Mouse (Mus musculus) frontal cortex, adult (tissue): ENCODE results near the gene Ptpn7.
"Not testable (repeated sequence)": the region's sequence is repeated elsewhere in the genome, so short reads cannot be mapped to it uniquely, and the experiment has no call there.

ENCODE experiments used
- ATAC-seq: cut with Nextera tagmentation; 2 replicates; pipeline ENCODE4 v1.9.2; 2017; ENCODE audit warnings: mild to moderate bottlenecking, moderate library complexity, mixed read lengths; ENCODE audit not compliant: low TSS enrichment

Ptpn7 gene

DNA sequence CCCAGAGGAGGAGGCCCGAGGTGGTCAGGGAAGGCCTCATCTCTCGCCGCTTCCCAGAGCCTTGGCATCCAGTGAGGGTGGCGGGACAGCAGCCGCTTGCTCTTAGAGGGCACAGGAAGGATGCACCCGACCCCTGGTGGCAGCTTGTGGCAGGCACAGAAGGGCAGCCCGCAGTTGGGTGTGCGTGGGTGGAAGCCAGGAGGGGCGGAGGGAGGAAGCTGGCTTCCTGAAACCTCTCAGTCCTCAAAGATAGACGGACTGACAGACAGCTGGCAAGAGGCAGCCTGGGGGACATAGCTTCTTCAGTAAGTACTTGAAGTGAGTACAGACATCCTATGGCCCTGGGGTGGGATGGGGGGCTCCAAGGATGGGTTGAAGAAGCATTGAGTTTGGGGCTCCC, at the start of gene Ptpn7:
Gene Ptpn7 (plus strand): TSS at position 228 of the 400 bp plus-strand sequence.
- 0 out of 2 replicates have a peak, but pooled peaks have one; percentile 14 for ATAC-seq

DNA sequence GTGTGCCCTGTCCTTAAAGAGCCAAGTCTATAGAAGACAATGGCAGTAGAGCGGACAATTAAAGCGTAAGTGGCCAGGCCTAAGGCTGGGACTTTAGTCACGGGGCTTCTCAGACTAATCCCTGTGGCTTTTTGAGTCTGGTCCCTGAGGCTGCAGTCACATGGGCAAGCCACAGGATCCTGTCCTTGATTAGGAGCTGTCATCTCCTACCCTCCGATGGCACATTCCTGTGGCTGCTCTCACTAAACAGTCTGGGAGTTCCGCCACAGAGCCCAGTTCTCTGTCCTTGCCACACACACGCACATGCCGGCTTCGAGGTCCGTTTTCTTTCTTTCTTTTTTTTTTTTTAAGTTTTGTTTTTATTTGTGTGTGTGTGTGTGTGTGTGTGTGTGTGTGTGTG, 49.0 kb upstream of the Ptpn7 start:
- no peak for ATAC-seq

DNA sequence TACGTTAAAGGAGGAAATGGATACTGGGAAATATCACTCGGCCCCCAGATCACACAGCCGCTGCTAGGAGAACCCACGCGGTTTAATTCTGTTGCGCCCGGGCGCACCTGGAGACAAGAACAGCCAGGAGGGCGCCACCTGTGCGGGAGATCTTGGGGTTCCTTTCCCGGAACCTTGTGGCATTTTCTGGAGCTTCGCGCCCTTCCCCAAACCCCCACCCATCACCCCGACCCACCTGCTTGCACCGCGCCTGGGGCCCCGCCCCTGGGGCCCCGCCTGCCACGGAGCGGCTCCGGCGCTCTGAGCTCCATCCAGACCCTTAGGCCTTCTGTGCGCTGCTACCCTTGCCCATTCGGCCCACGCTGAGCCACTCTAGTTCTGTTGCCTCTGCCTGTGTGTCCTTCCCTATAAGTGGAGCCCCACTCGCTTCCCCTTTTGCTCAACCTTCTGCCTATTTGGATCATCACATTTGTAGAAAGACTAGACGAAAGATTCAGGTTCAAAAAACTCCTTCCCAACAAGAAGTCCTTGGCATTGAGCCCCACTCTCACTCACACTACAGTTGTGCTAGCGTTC, 47.1 kb upstream of the Ptpn7 start:
- no peak for ATAC-seq

DNA sequence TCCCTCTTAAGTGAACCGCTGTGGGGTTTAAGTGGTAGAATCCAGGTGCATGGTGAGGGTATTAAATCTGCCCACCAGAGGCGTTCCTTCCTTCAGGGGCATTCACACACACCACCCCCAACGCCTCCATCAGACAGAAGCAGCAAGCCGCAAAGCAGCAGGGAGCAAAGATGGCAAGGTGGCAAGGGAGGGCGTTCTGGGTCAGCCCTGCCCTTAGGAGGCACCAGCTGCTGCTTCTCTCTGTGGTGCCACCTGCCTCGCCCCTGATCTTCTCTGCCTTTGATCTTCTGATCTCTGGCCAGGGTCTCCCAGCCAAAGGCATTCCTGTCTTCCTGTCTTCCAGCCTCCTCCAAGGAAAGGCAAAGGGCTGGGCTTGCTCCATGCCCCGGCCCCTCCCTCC, 46.5 kb upstream of the Ptpn7 start:
- ATAC-seq = no peak

DNA sequence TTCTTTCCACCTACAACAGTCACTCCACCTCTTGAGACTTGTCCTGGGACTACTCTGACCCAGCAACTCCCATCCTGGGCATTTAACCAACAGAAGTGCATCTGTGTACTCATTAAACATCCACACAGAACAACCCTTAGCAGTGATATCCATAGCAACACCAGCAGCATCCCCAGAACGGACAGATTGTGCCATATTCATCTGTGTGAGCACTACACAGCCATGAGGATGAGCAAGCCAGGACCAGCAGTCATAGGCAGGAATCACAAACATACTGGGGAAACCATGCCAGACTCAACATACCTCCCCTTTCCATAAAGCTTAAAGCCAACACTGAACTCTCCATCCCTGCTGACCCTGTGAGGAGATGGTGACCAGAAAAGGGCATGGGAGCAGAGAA, 45.1 kb upstream of the Ptpn7 start:
- ATAC-seq = no peak

DNA sequence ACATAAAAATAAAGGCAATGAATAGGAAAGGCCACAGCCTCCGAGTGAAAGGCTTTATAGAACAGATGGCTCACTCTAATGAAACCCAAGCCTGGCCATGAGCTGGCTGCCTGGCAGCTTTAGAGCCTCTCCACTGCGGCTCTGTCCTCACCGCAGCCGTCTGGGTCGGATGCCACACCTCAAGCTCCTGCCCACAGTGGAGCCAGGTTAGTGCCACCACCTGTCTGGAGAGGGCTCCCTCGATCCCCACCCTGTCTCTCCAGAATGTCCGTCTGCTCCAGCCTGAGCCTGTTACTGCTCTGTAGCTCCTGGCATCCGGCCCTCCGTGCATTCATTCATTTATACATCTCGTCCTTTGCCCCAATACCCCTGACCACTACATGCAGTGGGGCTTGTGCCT, 42.9 kb upstream of the Ptpn7 start:
- ATAC-seq = no peak

DNA sequence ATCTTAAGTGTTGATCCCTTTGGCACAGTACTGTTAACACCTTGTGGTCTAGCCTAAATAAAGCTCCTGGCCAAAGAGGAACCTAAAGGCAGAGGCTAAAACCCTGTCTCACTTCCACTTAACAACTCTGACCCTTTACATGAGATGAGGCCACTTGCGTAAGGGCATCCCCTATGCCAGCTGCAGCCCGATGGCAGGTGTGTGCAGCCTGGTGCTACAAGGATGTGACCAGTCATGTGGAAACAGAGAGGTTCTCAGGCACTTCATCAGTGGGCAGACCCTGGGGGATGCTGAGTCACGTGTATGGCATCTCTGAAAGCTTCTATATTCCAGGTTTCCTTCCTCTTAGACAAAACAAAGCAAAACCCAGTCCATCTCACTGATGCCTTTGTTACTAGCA, 41.6 kb upstream of the Ptpn7 start:
- ATAC-seq = no peak

DNA sequence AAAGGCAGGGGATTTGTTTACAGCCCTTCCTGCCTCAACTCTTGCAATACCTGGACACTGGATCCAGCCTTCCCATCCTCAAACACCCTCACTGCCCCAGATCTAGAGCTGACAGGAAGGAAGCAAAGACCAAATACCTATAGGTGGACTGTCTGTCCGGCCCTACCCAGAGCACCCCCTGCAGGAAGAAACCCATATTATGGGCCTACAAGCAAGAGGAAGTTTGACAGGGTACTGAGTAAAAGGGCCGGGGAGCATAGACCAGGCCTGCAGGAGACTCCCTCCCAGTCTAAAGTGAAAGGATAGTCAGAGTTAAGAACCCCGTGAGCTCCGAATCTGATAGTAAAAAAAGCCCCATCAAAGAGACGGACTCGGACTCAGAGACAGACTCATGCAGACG, 37.8 kb upstream of the Ptpn7 start:
- no peak for ATAC-seq

DNA sequence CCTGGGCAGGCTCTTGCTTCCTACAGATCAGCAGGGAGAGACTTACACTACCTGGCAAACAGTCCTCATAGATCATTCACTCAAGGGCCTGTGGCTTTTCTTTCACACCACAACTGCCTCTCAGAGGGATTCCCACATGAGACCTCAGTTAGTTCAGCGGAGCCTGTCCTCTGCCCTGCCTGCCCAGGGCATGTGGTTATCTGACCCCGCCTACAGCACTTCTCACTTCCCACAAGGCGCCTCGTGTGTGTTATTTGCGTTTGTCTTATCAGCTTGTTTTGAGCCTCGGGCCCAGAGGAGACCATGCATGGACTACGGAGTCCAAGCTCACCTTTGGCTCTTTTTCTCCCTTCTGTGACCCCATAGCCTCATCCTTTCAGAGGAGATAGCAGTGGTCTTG, 37.3 kb upstream of the Ptpn7 start:
- ATAC-seq = no peak

DNA sequence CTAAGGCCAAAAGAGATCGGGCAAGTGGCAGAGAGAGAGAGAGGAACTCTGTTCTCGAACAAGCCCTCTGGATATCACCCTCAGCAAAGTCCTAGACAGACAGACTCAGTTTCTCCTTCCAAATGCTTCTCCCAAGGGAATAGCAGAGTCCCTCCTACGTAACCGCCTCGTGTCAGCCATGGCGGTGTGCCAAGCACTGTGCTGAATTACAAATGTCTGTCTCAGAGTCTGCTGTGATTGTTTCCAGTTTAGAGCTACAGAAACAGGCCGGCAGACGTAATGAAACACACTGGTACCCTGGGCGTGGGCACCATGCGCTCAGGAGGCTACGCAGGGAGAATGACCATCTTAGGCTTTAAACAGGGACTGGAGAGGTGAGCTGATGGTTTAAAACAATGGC, 36.2 kb upstream of the Ptpn7 start:
- ATAC-seq = peak; percentile 47

DNA sequence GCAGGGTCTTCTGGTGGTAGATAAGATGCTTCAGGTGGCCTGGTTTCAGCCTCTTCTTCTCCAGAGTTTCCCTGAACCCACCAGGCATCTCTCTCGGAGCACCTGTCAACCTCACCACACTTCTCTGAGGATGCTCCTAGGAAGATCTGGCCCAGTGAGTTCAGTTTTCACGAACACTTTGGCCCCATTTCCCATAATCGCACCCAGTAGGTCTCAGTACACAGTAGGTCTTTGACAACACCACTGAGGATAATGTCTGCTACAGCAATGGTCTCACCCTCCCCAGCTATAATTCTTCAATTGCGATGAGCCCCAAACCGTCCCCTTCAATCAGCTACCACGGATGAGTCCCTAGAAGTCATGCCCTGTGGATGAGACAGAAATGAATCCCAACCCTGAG, 35.1 kb upstream of the Ptpn7 start:
- no peak for ATAC-seq

DNA sequence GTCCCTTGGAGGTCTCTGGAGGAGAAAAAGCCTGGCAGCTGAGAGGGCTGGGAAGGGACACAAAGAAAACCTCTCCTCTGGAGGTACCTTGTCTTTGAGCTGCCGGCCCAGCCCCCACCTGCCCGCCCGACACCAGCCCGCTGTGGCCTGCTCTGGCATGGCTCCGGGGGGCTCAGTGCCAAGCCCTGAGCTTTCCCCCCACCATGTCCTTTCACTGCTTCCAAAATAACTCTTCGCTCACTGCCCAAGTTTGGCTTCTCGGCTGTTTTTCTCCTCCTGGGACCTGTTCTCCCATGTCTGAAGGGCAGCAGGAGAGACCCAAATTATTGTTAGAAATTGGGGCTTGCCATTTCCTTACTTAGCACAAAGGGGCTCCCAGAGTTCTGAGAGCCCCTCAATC, 34.1 kb upstream of the Ptpn7 start:
- ATAC-seq = no peak

DNA sequence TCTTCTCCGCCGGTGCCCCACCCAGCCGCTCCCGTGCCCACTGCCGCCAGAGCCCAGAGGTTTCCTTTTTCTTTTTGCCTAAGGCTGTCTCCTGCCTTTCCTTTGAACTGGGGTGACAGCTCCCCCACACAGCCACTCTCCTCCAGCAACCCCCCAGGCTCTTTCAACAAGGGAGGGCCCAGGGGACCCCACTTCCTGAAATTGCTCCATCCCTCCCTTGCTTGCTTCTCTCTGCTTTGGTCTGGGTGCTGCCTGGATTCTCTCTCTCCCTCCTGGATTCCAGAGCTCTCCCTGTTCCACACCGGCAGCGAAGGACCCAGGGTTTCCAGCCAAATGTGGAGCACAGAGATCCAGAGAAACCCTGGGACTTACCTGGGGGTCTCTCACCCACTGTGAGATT, 32.1 kb upstream of the Ptpn7 start:
- ATAC-seq = no peak

DNA sequence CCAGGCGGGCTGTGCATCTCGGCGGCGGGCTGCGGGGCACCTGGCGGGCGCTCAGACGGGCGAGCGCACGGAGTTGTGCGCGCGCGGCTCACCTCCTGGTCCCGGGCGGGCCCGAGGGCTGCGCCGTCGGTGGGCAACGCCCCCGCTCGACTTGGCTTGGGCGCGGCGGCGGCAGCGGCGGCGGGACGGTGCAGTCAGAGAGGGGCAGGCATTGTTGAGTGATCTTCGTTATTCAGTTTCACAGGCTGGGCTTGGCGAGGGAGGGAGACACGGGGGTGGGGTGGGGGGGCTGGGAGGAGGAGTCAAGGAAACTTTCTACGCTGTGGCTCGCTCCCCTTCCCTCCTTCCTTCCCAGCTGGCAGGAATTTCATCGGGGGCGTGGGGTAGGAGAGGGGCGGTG, 27.4 kb upstream of the Ptpn7 start, which contains the start of gene Lgr6:
Gene Lgr6 (minus strand): TSS at position 153 of the 400 bp plus-strand sequence.
- ATAC-seq = no peak

DNA sequence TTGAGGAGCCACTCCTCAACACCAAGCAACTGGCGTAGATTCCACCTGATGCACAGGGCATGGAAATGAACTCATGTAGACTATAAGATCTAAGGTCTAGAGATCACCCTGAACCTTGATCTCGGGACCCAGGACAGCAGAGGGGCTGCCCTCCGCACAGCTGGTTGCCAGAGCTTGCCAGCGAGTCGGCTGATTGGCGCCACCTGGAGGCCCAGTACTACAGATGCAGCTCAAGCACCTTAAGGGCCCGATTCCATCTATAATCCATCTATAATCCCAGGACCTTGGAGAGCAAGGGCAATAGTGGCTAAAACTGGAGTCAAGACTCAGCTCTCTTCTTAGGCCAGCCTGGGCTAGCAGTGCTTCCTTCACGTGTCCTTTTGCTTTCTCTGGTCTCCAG, 26.5 kb upstream of the Ptpn7 start:
- ATAC-seq = peak; percentile 60

DNA sequence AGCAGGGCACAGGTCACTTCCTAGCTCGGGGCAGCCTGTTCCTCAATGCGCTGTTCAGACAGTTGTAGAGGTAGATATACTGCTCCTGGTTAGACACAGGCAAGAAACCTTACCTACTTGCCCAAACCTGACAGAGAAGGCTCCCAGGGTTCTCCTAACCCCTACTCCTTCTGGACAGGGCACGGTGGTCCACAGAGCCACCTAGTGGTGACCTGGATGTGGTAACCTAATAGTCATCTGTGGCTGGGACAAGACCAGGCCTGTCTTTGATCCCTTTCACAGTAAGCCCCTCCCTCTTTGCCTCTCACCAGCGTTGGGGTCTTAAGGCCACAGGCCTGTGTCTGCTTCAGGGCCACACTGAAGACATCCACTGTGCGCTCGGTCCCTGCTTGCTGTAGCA, 23.9 kb upstream of the Ptpn7 start:
- ATAC-seq = no peak

DNA sequence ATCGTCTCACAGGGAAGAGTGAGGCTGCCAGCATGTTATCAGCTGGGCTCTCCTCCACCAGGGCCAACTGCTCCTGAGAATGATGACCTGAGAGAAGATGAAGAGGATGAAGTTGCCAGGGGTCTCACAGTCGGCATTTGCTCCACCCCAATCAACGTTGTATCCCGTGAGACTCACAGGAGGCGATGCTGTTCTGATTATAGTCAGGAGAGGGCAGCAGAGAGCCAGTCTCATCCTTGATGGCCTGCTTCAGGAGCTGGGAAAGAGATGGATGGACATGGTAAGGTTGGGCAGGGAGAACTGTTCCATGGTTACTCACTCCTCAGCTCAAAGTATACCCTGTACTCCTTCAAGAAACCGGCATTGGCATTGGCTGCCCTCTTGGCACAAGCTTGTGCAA, 22.4 kb upstream of the Ptpn7 start:
- peak; percentile 69 for ATAC-seq

DNA sequence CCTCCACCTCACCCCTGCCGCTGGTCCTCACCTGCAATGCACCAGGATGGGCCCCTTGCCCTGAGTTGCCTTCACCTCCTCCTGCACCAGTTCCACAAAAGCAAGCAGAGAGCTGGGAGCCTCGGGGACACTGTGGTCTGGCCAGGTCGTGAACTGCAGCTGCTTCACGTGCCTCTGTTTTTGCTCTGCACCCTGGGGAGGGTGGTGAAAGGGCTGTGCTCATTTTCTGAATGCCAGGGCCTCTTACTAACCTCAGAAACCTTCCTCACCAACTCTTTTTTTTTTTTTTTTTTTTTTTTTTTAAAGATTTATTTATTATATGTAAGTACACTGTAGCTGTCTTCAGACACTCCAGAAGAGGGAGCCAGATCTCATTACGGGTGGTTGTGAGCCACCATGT, 21.2 kb upstream of the Ptpn7 start:
- ATAC-seq = not testable (repeated sequence)

DNA sequence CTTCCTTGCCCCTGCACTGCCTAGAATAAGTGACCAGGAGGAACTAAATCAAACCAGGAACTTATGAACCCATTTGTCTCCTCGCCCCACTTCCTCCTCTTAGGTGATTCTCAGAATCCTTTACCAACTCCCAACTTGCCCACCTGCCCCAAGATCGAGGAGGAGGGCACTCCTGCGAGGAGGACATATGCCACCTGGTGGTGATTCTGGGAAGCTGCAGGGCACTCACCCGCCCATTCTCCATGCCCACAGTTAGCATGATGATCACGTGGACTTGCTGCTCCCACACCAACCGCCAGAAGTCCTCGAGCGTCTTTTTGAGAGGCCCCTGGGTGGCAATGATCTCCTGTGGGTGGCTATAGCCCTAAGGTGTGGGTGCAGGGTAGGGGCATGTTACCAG, 19.8 kb upstream of the Ptpn7 start:
- ATAC-seq = peak; percentile 85

DNA sequence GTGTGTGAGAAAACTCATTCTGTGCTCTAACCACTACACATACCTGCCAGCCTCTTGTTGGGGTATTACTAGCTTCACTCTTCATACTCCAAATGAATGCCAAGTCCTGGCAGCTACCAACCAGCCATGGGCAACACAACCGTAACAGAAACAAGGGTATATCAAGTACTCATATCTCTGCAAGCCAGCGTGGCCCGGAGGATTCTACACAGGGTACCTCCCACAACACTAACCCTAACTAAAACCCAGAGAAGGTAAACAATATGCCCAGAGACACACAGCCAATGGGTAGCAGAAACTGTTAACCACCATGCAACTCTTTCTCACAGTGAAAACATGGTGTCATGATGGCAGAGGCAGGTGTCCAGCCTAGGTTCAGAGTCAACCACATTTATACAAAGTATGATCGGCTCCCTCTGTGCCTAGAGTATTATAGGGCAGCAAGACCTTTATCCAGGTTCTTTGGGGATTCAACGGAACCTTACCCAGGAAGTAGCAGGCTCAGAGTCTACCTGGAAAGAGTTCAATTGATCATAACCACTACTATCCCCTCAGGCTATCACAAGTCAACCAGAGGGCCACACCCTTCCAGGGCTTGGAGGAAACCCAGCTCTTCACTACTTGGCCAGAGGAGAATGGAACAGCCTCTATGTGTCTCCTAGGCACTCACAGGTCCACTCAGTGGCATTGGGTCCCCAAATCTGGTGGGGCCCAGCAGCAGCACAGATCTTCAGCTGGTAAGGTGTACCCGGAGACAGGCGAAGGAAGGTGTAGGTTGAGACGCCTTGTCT, 7.7 kb upstream of the Ptpn7 start:
- no peak for ATAC-seq

DNA sequence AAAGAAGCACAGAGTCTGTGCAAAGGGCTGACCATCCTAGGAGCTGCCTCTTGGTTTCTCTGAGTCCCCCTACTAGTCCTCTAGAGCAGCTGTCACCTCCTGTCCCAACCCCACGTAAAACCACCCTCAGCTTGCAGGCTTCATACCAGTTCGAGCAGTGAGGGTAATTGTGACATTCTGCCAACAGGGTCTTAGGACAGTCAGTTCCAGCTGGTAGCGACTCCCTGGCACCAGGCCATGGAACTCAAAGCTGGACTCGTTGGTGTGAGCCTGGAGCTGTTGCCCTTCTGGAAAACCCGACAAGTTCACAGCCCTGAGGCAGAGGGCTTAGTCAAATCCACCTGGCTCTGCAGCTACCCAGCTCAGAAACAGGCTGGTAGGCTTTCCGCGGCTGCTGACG, 6.5 kb upstream of the Ptpn7 start:
- ATAC-seq = peak; percentile 18; the same call in 1 of the 2 replicates

DNA sequence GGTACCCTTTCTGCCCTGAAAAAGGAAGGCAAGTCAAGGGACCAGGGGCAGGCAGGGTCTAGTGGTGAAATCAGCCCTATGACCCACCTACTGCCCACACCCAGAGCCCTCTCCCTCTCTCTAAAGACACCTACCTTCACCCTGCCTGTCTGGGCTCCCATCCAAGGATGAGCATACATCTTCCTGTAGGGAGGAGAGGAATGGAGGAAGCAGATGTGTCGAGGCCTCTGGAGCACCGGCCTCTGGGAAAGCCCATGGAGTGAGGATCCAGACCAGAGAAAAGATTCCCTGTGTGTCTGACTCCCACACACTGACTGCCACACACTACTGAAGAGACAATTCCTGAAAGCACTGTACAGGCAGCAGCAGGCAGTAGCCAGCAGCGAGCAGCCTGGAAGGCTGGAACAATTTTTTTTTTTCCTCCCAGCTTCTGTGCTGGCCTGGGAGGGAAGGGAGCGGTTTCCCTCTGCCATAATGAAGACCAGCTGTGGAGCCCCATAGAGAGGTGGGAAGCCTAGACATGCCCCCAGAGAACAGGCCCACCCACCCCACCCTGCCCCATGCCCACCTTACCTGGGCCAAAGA, 6.0 kb upstream of the Ptpn7 start:
- peak; percentile 86 for ATAC-seq

DNA sequence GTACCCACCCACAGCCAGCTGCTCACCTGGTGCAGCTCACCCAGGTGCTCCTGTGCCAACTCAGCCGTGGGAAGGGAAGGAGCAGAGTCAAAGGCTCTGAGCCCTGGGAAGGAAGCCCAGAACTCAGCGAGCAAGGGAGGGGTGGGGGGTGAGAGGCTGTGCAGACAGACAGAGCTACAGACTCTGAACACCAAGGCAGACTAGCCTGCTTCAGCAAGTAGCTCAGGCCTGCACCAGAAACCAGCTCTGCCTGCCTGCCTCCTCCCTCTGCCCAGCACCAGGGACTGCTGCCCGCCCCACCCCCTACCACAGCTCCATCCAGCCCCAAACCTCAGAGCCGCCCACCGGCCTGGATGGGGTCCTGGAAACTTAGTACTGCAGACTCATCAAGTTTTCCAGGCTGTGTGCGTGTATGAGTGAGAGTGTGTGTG, 4.5 kb upstream of the Ptpn7 start:
- 0 out of 2 replicates have a peak, but pooled peaks have one; percentile 14 for ATAC-seq
